Mouse (Mus musculus): ENCODE data around the gene Pibf1.

GRCm38 (mm10) chr14:99285486-99285885 lies 186.3 kb downstream of the Pibf1 start:
- no peak for TF ChIP-seq POLR2A (IDR thresholded peaks at IDR 0.05; ENCODE audit: extremely low read depth, insufficient read depth, low read length)
- TF ChIP-seq CTCF (IDR thresholded peaks at IDR 0.05; ENCODE audit: extremely low read depth, insufficient read depth, low read length) = no peak

All from cortical plate, adult 2 months (tissue).